Mouse (Mus musculus) brain, adult 2 months (tissue): ENCODE results near the gene Plk4.
"Not testable (repeated sequence)": the region's sequence is repeated elsewhere in the genome, so short reads cannot be mapped to it uniquely, and the experiment has no call there.

ENCODE experiments used
- DNase-seq: peaks from one replicate; pipeline ENCODE4 v3.0.0; 2011; ENCODE audit warnings: low read depth, low spot score

The Plk4 gene

DNA sequence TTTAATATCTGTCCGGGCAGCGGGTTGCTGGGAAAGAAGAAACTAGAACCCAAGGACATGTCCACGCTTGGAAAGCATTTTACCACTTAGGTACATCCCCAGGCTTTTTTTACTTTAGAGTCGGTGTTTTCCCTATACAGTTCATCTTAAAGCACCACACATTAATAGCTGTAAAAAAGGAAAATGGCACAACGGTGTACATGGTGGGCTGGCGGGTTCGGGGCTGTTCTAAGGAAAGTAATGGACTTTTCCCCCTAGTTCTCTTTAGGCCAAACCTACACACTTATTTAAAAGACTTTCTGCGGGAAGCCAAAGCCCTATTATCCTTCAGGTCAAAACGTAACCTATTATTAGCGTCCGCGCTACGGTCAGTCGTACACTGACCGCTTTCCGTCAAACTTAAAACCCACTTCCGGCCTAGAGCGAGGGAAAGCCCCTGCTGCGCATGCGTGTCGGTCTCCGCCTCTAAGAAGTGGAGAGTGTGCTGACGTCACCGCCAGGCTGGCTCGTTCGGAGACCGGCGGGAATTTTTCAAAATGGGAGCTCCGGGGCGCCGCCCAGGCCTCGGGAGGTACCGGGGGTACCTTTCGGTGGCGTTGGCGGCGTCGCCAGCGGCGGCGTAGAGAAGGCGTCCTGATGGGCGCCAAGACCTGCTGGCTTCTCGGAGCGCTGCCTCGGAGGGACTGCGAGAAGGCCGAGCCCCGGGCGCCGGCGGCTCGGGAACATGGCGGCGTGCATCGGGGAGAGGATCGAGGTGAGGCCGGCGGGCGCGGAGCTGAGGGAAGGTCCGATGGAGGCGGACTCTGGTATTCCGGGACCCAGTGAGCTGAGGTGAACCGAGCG, at the start of gene Plk4:
Gene Plk4, plus strand, starts transcription at position 490 of the 843 bp plus-strand sequence.
- DNase-seq = peak; percentile 98

DNA sequence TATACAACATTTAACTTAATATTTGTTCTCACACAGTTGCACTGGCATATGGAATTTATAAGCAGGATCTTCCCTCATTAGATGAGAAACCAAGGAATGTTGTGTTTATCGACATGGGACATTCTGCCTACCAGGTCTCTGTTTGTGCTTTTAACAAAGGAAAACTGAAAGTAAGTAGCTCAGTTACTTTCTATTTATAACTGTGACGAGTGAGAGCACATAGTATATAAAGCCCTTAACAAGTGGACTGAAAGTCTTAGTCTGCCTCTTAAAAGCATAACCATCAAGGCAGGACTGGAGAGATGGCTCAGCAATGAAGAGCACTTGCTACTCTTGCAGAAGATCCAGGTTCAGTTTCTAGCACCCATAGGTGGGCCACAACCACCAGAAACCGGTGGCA, 39.1 kb upstream of the Plk4 start:
- no peak for DNase-seq

DNA sequence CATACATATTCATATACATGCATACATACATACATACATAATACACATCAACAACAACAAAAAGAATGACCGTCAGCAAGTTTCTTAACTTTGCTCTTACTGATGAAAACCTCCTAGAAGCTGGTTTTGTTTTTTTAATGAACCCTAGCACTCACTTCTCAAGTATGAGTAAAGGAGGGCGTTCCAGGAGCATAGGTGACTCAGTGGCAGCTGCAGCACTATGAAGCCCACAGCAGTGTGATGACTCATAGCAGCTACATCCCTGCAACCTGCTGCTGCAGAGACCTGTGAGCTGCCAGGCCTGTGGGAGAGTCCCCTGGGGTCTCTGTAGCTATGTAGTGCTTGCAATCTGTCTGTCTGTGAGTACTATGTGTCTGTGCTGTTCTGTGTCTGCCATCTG, 38.5 kb upstream of the Plk4 start:
- DNase-seq = peak; percentile 67

DNA sequence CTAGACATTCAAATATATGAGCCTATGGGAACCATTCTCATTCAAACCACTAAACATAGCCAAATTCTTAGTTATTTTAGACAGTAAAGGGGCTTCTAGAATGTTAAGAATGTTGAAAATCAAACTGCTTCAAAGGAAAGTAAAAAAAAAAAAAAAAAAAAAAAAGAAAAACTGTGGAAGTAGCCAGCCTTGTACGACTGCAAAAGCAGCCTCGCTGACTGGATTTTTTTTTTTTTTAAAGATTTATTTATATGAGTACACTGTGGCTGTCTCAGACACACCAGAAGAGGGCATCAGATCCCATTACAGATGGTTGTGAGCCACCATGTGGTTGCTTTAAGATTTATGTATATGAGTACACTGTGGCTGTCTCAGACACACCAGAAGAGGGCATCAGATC, 6.0 kb upstream of the Plk4 start:
- no peak for DNase-seq

DNA sequence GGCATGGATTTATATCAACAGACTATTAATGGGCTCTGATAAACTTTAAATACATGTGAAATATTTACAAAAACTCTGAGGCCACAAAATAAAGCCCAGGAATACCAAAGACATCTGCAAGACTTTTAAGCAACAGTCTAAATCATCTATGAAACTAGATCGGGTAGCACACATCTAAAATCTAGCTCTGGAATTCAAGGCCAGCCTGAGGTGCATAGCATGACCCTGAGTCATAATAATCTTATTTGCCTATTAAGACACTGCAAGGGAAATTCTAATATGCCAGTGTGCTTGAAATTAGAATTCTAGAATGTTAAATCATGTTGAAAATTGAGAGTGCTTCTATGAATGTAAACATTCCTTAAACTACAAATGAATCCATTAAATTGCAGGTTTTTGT, 1.8 kb upstream of the Plk4 start:
- no peak for DNase-seq

DNA sequence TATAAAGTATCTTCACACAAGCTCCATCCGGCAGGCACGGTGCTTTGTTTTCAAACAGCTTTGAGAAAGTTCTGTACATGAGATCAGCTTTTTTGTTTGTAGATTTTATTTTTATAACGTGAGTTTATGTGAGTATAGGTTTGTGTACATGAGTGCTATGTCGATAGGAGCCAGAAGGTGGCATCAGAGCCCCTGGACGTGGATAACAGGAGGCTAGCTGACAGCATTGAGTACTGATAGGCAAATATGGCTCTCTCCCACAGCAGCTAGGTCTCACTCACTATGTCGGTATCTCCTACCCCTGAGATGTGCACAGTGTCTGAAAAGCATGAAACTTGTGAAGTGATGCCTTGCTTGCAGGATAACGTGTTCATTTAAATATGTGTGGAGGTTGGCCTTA, 1.3 kb upstream of the Plk4 start:
- DNase-seq = peak; percentile 60

DNA sequence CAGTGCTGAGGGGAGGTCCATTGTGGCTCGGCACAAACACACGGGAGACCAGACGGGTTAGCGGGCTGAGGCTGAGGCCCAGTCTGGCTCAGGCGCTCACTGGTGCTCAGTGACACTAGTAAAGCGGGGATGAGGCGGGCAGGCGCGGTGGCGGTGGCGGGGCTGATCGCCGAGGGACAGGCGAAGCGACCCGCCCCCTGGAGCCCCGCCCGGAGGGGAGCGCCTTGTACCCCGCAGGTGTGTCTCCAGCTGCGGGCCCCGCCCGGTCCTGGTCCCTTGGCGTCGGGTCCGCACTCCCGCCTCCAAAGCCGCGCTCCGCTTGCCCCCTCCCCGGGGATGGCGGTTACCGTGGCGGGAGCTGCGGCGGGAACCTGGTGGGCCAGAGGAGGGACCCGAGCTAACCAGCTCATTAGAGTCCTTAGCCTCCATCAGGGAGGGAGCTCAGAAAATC, 579 bp downstream of the Plk4 start:
- peak; percentile 31 for DNase-seq

DNA sequence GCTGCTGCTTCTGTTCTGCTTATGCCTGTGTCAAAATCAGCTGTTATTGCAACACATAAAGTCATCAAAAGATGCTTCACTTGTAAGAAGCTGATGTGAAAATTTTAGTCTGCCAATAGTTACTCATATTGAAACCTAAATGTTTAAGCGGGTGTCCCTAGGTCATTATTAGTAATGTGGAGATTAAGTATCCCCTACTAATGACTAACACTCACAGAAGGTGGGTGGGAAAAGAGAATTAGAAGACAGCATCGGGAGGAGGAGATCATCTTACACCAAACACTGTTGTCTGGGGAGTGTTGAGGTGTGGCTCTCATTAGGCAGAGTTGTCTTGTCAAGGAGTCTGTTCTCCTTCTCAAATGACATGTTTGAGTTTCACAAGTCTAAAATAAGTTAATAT, 7.1 kb downstream of the Plk4 start:
- no peak for DNase-seq

GRCm38 (mm10) chr3:40808686-40809085, 8.9 kb downstream of the Plk4 start:
- no peak for DNase-seq

GRCm38 (mm10) chr3:40809894-40810293, 10.1 kb downstream of the Plk4 start:
- no peak for DNase-seq

- no peak for DNase-seq
Measured at GRCm38 (mm10) chr3:40813275-40813674, 13.5 kb downstream of the Plk4 start.

- DNase-seq = peak; percentile 13
Measured at GRCm38 (mm10) chr3:40845521-40845920, 45.7 kb downstream of the Plk4 start.

- peak; percentile 99 for DNase-seq
Measured at GRCm38 (mm10) chr3:40846473-40846956, 46.7 kb downstream of the Plk4 start, which contains the start of gene Mfsd8. TSS of gene Mfsd8 (minus strand) at chr3:40846886.

DNA sequence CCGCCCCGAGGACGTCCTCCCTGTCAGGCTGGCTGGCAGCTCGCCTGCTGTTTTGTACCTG, 47.0 kb downstream of the Plk4 start, which contains the start of gene Abhd18:
Gene Abhd18, plus strand, starts transcription at position 14 of the 61 bp plus-strand sequence.
- not testable (repeated sequence) for DNase-seq

- peak; percentile 86 for DNase-seq
Measured at GRCm38 (mm10) chr3:40847018-40847417, 47.2 kb downstream of the Plk4 start.

DNA sequence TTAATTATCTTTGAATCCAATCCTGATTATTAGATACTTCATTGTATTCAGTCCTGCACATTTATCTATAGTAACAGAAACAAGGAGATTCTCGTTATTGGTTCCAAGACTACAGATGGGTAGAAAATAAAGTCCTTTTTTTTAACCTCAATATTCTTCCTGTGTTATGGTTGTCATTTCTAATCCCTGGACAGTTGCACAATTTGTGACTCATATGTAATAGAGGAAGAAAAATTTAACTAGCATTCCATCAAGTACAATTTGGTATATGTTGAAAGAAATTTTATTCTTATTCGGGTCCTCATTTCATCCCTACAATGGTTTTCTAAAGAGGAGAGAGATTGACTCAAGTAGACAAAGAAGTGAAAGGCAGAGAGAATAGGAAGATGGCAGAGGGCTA, 48.1 kb downstream of the Plk4 start:
- not testable (repeated sequence) for DNase-seq

GRCm38 (mm10) chr3:40853123-40853738, 53.4 kb downstream of the Plk4 start:
- not testable (repeated sequence) for DNase-seq
